Mouse (Mus musculus): ENCODE data around the gene Adgre4. TPM values are rescaled to one million over a fixed set of nuclear protein-coding genes. Genes with fewer than 3 reads are reported as not detected.
"Not testable (repeated sequence)": the region's sequence is repeated elsewhere in the genome, so short reads cannot be mapped to it uniquely, and the experiment has no call there.

Gene Adgre4
- polyA plus RNA-seq, 1 experiment from 2014 or later, result 0.11 TPM

DNA sequence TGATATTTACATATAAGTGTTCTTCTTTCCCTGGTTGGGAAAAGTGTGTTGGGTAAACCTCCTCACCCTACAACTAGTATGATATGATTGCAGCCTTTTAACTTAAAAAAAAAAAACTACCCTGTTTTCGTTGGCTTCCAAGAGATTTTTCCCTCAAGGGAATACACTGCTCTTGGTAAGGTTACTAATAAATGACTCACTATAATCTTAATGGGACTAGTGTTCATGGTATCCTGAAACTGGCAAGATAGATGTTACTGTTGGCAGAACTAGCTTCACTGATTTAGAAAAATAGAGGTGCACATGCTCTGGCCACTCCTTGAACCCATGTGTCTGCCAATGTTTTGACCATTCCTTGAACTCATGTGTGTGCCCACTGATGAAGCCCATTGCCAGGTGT lies 71.8 kb downstream of the Adgre4 start:
- Histone ChIP-seq H3K4me3 (replicated peaks) (no peak overlapping the region), H3K27me3 (no peaks in the 10 kb centered on the region), H3K36me3 (no peaks in the 10 kb centered on the region), H3K4me1 (replicated peaks) (no peaks in the 10 kb centered on the region), H3K9ac (replicated peaks) (no peak overlapping the region), H3K9me3 (no peaks in the 10 kb centered on the region), H3K4me2 (no peak overlapping the region), H3K27ac (no peak overlapping the region)
- WGBS, result 88% methylated on average over 1 of the region's 1 CpGs
- no peak for ATAC-seq (ENCODE audit: insufficient number of reproducible peaks, insufficient read depth, low FRiP score, low TSS enrichment, low read depth)

- H3K4me3 ChIP-seq (replicated peaks), result no peak overlapping the region
- no peaks in the 10 kb centered on the region for H3K9me3 ChIP-seq
- H3K4me2 ChIP-seq, result no peak overlapping the region
- 90% methylated on average over 4 of the region's 4 CpGs for WGBS
- no peaks in the 10 kb centered on the region for H3K27me3 ChIP-seq
- no peak overlapping the region for H3K27ac ChIP-seq
- H3K4me1 ChIP-seq (replicated peaks), result no peaks in the 10 kb centered on the region
- H3K9ac ChIP-seq (replicated peaks), result no peak overlapping the region
- no peak for ATAC-seq (ENCODE audit: insufficient number of reproducible peaks, insufficient read depth, low FRiP score, low TSS enrichment, low read depth)
- no peaks in the 10 kb centered on the region for H3K36me3 ChIP-seq
Measured at GRCm38 (mm10) chr17:55843067-55843466, 93.3 kb downstream of the Adgre4 start.

DNA sequence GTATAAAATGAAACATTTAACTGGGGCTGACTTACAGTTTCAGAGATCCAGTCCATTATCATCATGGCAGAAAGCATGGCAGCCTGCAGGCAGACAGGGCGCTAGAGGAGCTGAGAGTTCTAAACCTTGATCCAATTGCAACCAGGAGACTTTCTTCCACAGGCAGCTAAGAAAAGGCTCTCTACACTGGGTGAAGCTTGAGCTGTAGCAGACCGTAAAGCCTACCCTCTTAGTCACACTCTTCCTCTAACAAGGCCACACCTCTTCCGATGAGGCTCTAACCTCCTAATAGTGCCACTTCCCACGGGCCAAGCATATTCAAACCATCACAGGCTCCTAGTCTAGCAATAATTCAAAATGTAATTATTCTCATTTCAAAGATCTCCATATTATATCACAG lies 127.4 kb downstream of the Adgre4 start:
- Histone ChIP-seq H3K4me2 (no peak overlapping the region), H3K36me3 (no peaks in the 10 kb centered on the region), H3K27me3 (no peaks in the 10 kb centered on the region), H3K9me3 (no peaks in the 10 kb centered on the region), H3K9ac (replicated peaks) (no peak overlapping the region), H3K4me3 (replicated peaks) (no peak overlapping the region), H3K4me1 (replicated peaks) (peaks cover 7% of the 10 kb centered on the region; the same call in 1 of the 2 replicates), H3K27ac (no peak overlapping the region)
- WGBS, result 93% methylated on average over 4 of the region's 4 CpGs
- no peak for ATAC-seq (ENCODE audit: insufficient number of reproducible peaks, insufficient read depth, low FRiP score, low TSS enrichment, low read depth)

DNA sequence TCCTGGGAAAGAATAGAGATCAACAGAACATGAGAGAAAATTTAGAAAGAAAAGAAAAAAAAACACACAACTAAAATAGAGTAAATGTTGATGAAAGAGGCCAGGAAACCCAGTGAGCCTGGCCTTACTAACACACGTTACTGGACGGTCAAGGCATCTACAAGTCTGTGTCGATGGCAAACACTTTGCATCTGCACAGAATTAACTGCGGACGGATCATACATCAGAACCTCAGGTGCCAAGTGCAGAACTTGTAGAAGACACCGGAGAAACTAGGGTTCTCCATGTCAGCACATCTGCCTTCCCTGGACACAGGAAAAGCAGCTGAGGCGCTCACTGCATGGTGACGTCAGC lies 128.5 kb downstream of the Adgre4 start:
- Histone ChIP-seq H3K9ac (replicated peaks) (peak overlapping the region; percentile 55; the same call in 1 of the 2 replicates), H3K4me2 (peak overlapping the region; percentile 55), H3K4me3 (replicated peaks) (peak overlapping the region; percentile 47), H3K27ac (0 out of 2 replicates have a peak overlapping the region, but pooled peaks have one; percentile 41)
- under 1% methylated on average over 7 of the region's 8 CpGs for WGBS
- H3K4me1 ChIP-seq (replicated peaks); ATAC-seq (ENCODE audit: insufficient number of reproducible peaks, insufficient read depth, low FRiP score, low TSS enrichment, low read depth); H3K9me3 ChIP-seq; H3K27me3 ChIP-seq; H3K36me3 ChIP-seq: not testable (repeated sequence)

GRCm38 (mm10) chr17:55878636-55879369 lies 129.0 kb downstream of the Adgre4 start, which contains the start of gene Zfp119a:
Gene Zfp119a, minus strand, starts transcription at chr17:55878930.
- H3K9me3 ChIP-seq; H3K27me3 ChIP-seq; H3K4me1 ChIP-seq (replicated peaks); H3K36me3 ChIP-seq: not testable (repeated sequence)
- Histone ChIP-seq H3K4me2 (peak within 1 kb of the TSS; percentile 57), H3K27ac (peak within 1 kb of the TSS; percentile 70; the same call in 1 of the 2 replicates), H3K9ac (replicated peaks) (peak within 1 kb of the TSS; percentile 55), H3K4me3 (replicated peaks) (peak within 1 kb of the TSS; percentile 47)
- WGBS, result under 1% methylated on average over 42 of the region's 53 CpGs
- ATAC-seq (ENCODE audit: insufficient number of reproducible peaks, insufficient read depth, low FRiP score, low TSS enrichment, low read depth), result peak; percentile 100

DNA sequence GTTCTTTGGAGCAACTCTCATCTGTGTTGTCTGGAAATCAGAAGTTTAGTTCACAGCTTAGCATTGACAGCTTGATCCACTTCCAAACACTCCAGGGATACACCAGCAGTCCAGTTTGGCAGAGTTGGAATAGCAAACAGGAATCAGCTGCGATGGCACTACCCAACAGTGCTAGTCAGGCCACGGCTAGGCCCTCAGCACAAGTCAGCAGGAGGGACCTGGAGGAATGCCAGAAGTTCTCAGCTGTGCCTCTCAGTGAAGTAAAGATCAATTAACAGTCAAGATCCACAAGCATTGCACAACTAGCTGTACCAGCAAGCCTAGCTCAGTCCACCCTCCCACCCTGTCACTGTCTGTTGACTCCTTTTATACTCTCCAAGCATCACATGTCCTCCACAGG lies 133.8 kb downstream of the Adgre4 start:
- 0 out of 2 replicates have a peak, but pooled peaks cover 2% of the 10 kb centered on the region for H3K27me3 ChIP-seq
- H3K9ac ChIP-seq (replicated peaks), result no peak overlapping the region
- no peak overlapping the region for H3K27ac ChIP-seq
- no peak overlapping the region for H3K4me3 ChIP-seq (replicated peaks)
- no peaks in the 10 kb centered on the region for H3K36me3 ChIP-seq
- WGBS, result 59% methylated on average over 2 of the region's 2 CpGs
- H3K9me3 ChIP-seq, result no peaks in the 10 kb centered on the region
- no peak overlapping the region for H3K4me2 ChIP-seq
- peaks cover 3% of the 10 kb centered on the region; the same call in 1 of the 2 replicates for H3K4me1 ChIP-seq (replicated peaks)
- no peak for ATAC-seq (ENCODE audit: insufficient number of reproducible peaks, insufficient read depth, low FRiP score, low TSS enrichment, low read depth)

GRCm38 (mm10) chr17:55884912-55885311 lies 135.1 kb downstream of the Adgre4 start:
- WGBS, result 48% methylated on average over 2 of the region's 2 CpGs
- H3K27ac ChIP-seq, result no peak overlapping the region
- H3K9ac ChIP-seq (replicated peaks), result no peak overlapping the region
- ATAC-seq (ENCODE audit: insufficient number of reproducible peaks, insufficient read depth, low FRiP score, low TSS enrichment, low read depth), result no peak
- no peak overlapping the region for H3K4me2 ChIP-seq
- no peak overlapping the region for H3K4me3 ChIP-seq (replicated peaks)
- no peaks in the 10 kb centered on the region for H3K9me3 ChIP-seq
- H3K4me1 ChIP-seq (replicated peaks), result no peaks in the 10 kb centered on the region
- 0 out of 2 replicates have a peak, but pooled peaks cover 6% of the 10 kb centered on the region for H3K27me3 ChIP-seq
- H3K36me3 ChIP-seq, result no peaks in the 10 kb centered on the region

GRCm38 (mm10) chr17:55892406-55892955 lies 142.7 kb downstream of the Adgre4 start:
- not testable (repeated sequence) for H3K9me3 ChIP-seq; H3K4me1 ChIP-seq (replicated peaks); H3K27ac ChIP-seq; ATAC-seq (ENCODE audit: insufficient number of reproducible peaks, insufficient read depth, low FRiP score, low TSS enrichment, low read depth); H3K27me3 ChIP-seq
- Histone ChIP-seq H3K4me2 (peak overlapping the region; percentile 56), H3K36me3 (peaks cover 17% of the 10 kb centered on the region), H3K4me3 (replicated peaks) (peak overlapping the region; percentile 47), H3K9ac (replicated peaks) (peak overlapping the region; percentile 34; the same call in 1 of the 2 replicates)
- 15% methylated on average over 6 of the region's 8 CpGs for WGBS

GRCm38 (mm10) chr17:55903087-55903486 lies 153.3 kb downstream of the Adgre4 start:
- H3K27ac ChIP-seq, result no peak overlapping the region
- ATAC-seq (ENCODE audit: insufficient number of reproducible peaks, insufficient read depth, low FRiP score, low TSS enrichment, low read depth), result no peak
- no peak overlapping the region for H3K9ac ChIP-seq (replicated peaks)
- no peak overlapping the region for H3K4me3 ChIP-seq (replicated peaks)
- H3K36me3 ChIP-seq, result peaks cover 5% of the 10 kb centered on the region
- H3K9me3 ChIP-seq, result peaks cover 16% of the 10 kb centered on the region
- no peaks in the 10 kb centered on the region for H3K4me1 ChIP-seq (replicated peaks)
- no peaks in the 10 kb centered on the region for H3K27me3 ChIP-seq
- H3K4me2 ChIP-seq, result no peak overlapping the region
- WGBS, result 74% methylated on average over 2 of the region's 2 CpGs
